Mouse (Mus musculus): ENCODE measurements around the gene Wdr77.
"Not testable (repeated sequence)": the region's sequence is repeated elsewhere in the genome, so short reads cannot be mapped to it uniquely, and the experiment has no call there.

Gene Wdr77

DNA sequence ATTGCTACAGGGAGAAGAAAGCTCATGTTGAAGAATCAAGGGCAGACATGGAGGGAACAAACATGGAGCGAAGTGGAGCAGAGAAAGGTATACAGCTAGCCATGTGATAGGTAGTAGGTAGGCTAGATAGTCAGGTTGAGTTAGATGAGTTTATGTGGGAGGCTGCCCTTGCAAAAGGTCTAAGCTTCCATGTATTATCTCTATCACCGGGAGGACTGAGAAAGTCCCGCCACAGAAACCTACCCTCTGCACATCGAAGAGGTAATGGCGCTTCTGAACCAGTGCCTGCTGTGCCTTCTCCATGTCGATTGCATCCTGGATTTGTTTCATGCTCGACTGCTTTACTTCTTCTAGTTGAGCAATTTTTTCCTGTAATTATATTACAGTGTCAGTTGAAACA is 7.8 kb upstream of the Wdr77 start:
- no peak for DNase-seq (ENCODE audit: low spot score in 2 of 2)

DNA sequence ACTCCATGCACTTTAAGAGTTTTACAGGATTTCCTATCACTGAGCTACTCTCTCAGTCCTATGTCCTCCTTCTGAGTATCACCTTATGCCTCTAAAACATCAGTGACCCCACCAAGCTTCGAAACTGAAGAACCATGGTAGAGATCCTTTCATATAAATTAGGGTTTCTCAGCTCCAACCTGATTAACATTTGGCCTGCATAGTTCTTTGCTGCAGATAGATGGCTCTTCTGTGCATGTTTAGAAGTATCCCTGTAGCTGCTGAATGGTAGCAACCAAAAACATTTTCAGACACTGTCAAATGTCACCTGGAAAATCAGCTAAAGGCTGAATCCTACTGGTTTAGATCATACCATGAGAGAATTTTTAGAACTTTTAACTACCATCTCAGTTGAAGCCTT is 1.9 kb upstream of the Wdr77 start:
- no peak for DNase-seq (ENCODE audit: low spot score in 2 of 2)

DNA sequence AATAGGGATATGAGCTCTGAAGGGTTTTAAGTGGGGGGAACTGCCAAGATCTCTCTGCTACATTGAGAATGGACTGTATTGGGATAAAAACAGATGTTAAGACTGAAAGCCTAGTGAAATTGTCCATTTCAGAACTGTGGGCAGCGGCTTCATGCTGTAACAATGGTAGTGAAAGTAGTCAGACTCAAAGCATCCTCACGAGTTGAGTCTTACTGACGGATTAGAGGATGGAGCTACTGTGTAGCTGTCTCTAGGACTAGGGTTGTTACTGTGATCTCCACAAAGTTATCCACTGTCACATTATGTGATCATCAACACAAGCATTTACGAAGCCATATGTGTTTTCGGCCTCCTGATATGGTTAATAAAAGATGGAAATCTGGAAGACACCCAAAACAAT is 965 bp upstream of the Wdr77 start:
- no peak for DNase-seq (ENCODE audit: low spot score in 2 of 2)

DNA sequence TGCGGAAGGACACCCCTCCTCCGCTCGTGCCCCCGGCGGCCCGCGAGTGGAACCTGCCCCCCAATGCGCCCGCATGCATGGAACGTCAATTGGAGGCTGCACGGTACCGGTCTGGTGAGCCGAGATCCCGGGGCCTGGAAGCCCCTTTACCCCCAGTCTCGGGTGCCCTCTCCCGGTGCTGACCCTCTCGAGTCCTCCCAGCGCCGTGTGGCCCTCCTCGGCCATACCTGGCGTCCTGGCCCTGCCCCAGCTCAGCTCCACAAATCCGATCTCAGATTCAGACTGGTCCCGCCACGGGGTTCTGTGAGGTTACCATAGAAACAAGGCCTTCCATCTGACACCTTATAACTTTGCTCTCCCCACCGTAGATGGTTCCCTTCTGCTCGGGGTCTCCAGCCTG is 416 bp downstream of the Wdr77 start:
- DNase-seq (ENCODE audit: low spot score in 2 of 2) = no peak

DNA sequence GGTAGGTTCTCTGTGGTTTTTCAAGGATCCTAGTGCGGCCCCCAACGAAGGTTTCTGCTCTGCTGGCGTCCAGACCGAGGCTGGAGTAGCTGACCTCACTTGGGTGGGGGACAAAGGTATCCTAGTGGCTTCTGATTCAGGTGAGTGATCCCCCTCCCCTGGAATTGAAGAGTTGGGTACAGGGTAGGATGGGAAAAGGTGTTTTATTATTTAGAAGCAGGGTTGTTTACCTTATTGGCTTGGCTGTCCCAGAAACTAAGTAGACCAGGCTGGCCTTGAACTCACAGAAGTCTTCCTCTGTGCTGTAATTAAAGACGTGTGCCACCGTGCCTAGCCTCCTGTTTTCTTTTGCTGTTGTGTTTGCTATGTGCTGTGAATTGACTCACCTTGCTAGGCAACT is 830 bp downstream of the Wdr77 start, which contains the start of gene Atp5f1:
Atp5f1 (minus strand) TSS at position 101 of the 400 bp plus-strand sequence.
- DNase-seq (ENCODE audit: low spot score in 2 of 2) = peak in 1 of 2 experiments; percentile 21

DNA sequence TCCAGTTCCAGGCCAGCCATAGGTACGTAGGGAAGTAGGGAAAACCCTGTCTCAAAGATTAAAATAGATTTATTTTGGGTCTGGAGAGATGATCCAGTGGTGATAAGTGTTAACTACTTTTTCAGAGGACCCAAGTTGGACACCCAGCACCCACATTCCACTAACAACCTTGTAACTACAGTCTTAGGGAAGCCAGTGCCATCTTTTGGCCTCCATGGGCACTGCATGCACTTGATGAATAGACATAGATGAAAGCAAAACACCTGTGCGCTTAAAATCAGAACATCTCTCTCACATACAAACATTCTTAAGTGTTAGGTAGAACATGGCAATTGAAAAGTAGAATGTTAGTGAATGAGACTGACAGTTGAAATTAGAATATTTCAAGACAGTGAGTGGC is 1.5 kb downstream of the Wdr77 start:
- no peak for DNase-seq (ENCODE audit: low spot score in 2 of 2)

DNA sequence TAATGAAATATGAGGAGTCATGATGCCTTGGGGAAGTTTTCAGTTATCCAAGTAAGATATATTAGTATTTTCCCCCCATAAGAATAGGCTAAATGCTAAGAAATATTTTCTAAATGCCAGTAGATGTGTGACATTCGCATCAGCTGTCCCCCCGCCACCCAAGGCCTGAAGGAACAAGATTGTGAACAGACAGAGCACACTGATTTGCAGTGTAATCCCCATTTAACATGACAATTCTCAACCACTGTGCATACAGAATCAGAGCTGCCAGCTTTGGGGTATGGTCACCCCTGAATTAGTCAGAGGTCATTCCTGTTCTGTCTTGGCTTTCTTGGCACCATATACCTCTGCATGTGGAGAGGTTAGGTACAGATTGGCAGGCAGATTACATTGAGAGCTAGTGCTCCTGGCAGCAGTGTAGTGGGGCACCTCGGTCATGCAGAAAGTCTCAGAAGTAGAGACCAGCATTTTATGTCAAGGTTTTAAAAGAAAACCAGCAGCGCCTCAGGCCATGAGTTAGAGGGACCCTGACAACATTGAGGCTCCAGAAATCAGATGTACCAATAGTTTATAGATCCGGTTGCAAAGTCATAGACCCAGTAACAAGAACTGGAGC is 12.8 kb downstream of the Wdr77 start:
- no peak for DNase-seq (ENCODE audit: low spot score in 2 of 2)

DNA sequence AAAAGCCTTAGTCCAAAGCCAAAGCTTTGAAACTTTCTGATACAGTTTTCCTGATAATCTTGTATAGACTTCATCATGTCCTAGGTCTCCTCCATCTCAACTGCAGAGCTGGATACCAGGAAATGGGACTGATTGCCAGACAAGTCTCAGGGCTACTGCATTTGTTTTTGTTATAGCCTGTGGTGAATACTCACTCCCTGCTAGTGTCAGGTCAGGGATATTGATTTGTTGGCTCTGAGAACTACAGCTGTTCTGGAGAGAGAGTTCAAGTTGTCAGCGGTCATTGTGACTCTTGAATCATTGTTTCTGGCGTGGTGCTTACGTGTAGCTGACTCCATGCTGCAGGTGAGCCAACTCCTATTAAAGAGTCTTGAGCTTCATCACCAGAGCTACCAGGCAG is 14.2 kb downstream of the Wdr77 start, which contains the start of gene Ovgp1:
Ovgp1 (plus strand) TSS at position 301 of the 400 bp plus-strand sequence.
- no peak for DNase-seq (ENCODE audit: low spot score in 2 of 2)

DNA sequence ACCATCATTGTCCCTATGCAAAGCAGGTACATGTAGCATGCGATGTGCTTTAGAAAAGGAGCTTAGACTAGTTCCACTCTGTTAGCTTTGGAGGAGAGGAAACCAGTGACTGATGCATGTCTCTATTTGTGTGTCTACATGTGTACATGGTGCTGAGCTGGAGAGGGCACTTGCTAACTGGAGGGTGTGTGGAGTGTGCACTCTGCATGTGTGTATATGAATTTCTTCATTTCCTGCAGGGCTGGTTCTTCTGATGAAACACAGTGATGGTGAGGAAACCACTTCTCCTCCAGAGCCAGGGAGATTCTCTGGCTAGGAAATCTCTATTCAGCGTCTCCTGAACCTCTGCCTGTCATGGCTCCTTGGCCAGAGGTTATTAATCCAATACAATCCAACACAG is 15.0 kb downstream of the Wdr77 start:
- no peak for DNase-seq (ENCODE audit: low spot score in 2 of 2)

DNA sequence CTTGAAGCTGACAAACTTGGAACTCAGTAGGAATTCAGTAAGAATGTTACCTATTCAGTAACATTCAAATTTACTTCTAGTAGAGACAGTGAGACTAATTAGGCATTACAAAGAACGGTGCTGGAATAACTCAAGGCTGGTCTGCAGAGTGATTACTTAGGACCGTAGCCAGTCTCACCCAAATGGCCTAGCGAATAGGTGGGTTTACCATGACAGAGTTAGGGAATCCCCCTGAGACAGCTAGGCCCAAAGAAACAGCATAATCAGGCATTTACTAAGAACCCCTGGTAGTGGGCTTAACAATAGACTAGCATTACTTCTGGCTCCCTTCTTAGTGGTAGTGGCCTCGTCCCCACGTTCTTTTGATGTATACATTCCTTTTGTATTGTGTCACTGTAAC is 30.4 kb downstream of the Wdr77 start:
- not testable (repeated sequence) for DNase-seq (ENCODE audit: low spot score in 2 of 2)

DNA sequence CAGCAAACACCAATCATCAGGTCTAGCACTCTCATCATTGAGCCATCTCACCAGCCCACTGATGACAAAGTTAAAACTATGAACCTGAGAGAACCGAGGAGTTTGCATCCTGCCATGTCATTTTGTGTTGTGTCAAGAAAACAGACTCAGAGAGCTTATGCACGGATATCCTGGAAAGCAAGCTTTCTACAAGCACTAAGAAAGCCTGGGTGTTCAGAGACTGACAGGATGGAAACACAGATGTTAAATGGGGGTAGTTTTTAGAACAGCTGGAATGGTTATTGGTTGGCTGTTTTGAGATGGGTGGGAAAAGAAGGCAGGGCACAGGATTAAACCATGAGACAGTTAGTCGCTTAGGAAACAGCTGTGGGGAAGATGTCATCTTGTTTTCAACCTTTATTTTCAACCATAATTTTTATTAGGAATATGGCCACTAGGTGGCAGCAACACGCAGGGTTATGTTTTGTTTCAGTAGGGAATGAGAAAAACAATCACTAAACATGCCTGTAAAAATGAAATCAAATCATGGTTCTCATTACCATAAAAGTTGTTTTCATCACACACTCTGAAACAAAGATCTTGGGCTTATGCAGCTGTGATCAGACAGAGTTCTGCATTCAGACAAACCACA is 32.6 kb downstream of the Wdr77 start:
- peak; percentile 9 to 15 for DNase-seq (ENCODE audit: low spot score in 2 of 2)

DNA sequence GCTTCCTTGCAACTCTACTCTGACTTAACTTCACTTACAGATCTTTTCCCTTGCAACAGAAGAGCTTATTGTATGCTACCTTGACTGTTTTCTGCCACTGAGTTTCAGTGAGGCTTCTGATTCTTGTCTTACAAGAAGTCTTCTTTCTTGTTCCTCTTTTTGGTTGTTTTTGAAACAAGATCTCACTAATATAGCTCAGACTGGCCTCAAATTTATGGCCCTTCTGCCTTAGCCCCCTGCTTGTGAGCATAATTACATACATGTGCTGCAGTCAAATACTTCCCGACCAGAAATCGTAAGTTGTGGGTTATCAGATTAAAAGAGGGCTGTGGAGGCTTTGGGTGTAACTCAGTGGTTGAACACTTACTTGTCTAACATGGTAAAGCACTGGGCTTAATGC is 35.6 kb downstream of the Wdr77 start:
- DNase-seq (ENCODE audit: low spot score in 2 of 2) = no peak

DNA sequence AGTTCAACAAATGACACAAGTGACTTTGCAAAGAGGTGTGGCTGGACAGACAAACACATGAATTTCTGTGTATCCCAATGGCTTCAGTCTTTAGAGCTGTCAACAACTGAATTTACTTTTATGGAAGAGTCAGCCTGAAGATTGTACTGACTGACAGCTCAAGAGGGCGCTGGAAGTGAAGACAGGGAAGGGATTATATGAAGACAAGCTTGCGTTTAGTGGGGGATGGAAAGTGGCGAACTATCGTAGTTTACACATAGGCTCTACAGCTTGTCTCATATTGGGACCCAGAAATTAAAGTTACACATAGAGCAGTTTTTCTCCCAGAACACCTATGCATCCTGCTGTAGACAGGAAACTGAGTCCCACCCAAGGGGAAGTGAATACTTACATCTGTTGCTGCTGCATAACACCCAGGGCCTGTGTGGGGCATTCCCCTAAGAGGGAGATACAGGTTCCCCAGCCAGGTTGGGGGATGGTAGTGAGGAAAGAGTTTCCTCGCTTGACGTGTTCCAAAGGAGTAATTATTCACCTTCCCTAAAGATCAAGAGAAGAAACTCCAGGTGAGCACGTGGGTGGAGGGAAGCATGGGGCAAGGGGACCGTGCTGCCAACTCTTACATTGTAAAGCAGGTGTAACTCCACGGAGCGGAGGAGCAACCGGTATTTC is 41.7 kb downstream of the Wdr77 start:
- no peak for DNase-seq (ENCODE audit: low spot score in 2 of 2)

DNA sequence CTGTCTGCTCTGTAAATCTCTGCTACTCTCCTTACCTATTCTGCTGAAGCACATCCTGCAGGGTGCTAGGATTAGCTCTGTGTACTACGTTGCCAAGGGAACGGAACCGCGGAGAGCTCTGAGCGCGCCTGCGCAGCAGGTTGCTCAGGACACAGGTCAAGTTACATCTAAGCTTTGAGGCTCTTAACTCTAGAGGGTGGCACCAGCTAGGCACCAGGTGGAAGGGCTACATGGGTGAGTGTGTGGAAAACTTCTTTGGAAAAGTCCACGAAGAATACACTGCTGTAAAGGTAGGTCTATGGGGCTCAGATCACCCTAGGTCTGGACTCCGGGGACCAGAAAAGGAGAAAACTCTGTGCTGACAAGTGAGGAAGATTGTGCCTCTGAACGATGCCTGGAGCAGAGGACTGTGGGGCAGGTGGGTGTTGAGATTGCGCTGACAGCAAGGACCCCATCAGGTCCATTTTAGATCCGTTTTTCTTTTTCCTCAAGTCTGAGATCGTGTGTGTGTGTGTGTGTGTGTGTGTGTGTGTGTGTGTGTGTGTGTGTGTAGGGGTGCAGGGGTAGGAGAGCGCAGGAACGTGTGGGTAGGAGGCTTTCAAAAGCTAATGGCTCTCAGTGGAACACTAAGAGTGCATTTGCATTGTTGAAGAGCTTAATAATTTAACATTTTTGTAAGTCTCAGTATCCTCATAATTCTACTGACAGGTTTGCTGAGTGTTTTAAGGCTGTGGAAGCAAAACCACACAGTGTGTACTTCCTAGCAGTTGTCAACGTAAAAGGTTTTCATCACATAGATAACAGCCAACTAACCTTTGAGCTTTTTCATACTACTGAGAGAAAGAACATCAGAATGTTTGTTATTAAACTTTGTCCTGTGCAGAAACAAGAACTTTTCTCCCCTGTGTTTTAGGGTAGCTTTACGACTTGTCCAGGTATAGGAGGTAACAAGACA is 42.5 kb downstream of the Wdr77 start:
- no peak for DNase-seq (ENCODE audit: low spot score in 2 of 2)

DNA sequence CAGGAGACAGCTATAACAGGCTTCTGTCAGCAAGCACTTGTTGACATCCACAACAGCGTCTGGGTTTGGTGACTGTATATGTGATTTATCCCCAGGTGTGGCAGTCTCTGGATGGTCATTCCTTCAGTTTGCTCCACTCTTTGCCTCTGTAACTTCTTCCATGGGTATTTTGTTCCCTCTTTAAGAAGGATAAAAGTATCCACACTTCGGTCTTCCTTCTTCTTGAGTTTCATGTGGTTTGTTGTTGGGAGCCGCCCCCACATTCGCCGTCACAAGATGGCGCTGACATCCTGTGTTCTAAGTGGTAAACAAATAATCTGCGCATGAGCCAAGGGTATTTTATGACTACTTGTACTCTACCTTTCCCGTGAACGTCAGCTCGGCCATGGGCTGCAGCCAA is 44.2 kb downstream of the Wdr77 start:
- DNase-seq (ENCODE audit: low spot score in 2 of 2) = not testable (repeated sequence)

DNA sequence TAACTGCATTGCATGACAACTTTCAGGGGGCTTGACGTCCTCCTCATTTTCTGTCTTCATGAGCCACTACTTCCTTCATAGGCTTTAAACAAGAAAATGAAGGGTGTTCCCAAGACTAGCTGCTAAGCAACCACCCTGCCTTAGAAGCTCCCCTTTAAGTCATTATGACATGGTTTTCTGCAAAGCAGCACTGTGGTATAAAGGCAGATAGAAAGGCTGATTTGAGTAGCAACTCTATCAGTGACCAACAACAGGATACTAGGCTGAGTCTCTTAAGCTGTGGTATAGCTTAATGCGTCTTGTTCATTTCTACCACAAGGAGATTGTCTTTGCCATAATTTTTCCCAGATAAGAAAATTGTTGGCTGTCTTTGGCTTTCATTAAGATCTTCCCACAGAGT is 55.4 kb downstream of the Wdr77 start, which contains the start of gene Pifo:
Pifo (minus strand) TSS at position 101 of the 400 bp plus-strand sequence.
- no peak for DNase-seq (ENCODE audit: low spot score in 2 of 2)
